Mouse (Mus musculus) retina, embryonic 14.5 days (tissue): Measurements from ENCODE around the gene Usp35.

Experiments used
- DNase-seq: peaks from one replicate; pipeline ENCODE4 v3.0.0-alpha.2; 2015; ENCODE audit warnings: low spot score

The Usp35 gene

DNA sequence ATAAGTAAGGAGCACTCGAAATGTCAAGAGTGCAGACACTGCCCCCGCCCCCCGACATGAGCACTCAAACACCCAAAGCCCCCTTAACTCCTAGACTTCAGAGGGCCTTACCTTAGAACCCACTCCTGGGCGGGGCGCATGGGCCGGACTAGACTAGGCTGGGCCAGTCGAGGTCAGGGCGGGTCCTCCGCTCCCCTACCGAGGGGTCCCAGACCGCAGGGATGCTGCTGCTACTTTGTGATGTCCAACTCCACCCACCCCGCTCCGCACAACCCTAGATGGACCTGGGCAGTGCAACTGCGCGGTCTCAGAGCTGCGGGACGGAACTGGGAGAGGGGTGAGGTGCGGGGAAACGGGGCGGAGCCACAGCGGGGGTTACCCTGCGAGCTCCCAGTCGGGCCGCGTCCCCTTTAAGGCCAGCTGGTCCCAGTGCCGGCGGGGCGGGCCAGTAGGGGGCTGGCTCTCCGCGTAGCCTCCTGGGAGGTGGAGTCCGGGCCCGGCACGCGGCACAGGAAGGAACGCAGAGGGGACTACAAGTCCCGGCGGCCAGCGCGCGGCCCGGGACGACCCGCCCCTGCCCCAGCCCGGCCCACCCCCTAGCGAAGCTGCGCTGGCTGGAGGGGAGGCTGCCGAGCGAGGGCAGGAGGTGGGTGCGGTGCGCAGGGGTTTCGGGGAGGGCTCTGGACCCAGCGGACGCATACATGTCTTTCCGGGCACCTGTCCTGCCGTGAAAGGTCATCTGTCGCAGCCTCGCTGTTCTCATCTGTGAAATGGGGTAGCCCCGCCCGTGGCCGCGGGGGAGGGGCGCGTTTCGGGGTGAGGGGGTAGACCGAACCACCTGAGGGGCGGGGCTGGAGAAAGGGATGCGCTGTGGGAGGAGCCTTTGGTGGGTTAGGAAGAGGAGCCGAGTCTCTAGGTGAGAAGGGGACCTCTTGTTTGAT lies at the start of gene Usp35, which contains the start of gene Kctd21:
Gene Usp35 (minus strand): TSS at position 295 of the 941 bp plus-strand sequence.
Gene Kctd21 (plus strand): TSS at position 602 of the 941 bp plus-strand sequence.
- peak; percentile 94 for DNase-seq

DNA sequence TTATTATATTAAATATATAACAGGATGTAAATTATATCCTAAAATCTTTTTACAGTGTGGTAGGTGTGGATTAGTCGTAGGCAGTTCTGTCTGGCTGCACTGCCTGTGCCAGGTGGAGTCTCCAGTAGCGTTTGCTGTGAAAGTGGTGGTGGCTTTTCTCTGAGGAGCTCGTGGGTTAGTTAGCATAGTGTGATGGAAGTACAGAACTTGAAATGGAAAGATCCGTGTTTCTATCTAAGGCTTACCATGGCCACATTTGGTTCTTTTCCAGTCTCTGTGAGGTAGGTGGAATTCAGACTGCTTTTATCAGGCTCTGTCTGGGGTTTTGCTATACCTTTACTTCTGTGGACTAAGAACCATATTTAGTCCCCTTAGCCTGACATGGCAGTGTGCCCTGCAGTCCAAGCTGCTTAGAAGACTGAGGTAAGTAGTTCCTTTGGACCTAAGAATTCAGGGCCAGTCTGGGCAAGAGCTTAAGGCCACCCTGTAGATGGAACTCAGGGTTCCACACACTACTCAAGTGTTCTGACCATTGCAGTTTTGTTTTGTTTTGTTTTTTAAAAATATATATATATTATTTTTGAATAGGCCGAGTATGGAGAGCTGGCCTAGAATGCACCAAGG lies 48.8 kb upstream of the Usp35 start:
- DNase-seq = no peak

- DNase-seq = no peak
These were observed 47.5 kb upstream of the Usp35 start for GRCm38 (mm10) chr7:97379304-97379703.

DNA sequence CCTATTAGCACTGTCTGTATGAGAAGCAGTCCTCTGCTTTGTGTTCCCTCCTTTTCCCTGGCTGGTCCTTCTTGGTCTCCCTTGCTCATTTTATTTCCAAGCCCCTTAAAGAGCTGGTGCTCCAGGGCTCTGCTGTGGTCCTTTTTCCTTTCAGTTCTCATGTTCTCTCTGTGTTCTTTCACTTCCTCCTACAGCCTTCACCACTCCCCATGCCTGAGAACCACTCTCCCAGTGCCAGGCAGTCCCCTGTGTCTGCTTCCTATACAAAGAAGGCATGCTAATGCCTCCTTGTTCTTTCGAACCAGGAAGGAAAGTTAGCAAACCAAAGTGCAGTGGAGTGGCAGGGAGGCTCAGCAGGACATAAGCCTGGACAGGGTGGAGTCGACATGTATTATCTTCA lies 44.1 kb upstream of the Usp35 start:
- DNase-seq = no peak

- DNase-seq = no peak
These were observed 43.3 kb upstream of the Usp35 start for GRCm38 (mm10) chr7:97375101-97375500.

DNA sequence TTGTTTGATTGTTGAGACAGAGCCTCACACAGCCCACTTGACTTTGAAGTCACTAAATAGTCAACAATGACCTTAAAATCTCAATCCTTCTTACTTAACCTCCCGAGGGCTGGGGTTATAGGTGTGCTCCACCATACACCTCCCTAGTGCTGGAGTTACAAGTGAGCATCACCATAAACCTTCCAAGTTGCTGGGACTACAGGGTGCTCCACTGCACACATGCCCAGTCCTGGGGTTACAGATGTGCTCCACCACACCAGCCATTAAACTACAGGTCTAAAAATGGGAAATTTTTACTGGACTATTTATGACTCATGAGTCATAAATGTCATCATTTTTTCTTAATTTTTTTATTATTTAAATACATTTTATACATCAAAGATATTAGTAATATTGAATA lies 34.1 kb upstream of the Usp35 start:
- no peak for DNase-seq

DNA sequence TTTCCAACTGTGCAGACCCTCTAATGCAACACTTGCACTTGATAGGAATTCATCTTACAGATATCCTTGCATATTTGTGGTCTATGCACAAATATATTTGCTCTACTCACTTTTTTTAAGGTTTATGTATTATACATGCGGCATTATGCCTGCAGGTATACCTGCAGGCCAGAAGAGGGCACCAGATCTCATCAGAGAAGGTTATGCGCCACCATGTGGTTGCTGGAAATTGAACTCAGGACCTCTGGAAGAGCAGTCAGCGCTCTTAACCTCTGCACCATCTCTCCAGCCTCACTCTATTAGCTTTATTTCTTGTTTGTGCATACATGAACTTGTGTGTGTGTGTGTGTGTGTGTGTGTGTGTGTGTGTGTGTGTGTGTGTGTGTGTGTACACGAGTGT lies 29.6 kb upstream of the Usp35 start:
- DNase-seq = peak; percentile 53

GRCm38 (mm10) chr7:97360955-97361354 lies 29.1 kb upstream of the Usp35 start:
- no peak for DNase-seq

GRCm38 (mm10) chr7:97360166-97360565 lies 28.3 kb upstream of the Usp35 start:
- no peak for DNase-seq

DNA sequence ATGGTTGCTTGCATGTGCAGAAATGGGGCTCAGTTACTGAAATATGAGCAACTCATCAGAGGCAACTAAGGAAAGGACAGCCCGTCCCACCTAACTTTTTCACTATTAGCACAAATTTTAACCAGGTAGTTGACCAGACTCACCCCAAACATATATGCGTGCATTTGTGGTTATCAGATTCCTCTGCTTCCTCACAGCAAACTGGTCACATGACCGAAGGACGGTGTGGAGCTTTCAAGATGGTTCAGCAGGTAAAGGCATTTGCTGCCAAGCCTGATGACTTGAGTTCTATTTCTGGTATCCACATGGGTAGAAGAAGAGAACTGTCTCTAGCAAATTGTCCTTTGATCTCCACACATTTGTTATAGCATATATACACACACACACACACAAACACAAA lies 26.5 kb upstream of the Usp35 start:
- no peak for DNase-seq

- no peak for DNase-seq
These were observed 26.0 kb upstream of the Usp35 start for GRCm38 (mm10) chr7:97357840-97358239.

- no peak for DNase-seq
These were observed 25.1 kb upstream of the Usp35 start for GRCm38 (mm10) chr7:97356875-97357276.

- no peak for DNase-seq
These were observed 24.4 kb upstream of the Usp35 start for GRCm38 (mm10) chr7:97356253-97356652.

- DNase-seq = no peak
These were observed 23.4 kb upstream of the Usp35 start for GRCm38 (mm10) chr7:97355068-97355841.

DNA sequence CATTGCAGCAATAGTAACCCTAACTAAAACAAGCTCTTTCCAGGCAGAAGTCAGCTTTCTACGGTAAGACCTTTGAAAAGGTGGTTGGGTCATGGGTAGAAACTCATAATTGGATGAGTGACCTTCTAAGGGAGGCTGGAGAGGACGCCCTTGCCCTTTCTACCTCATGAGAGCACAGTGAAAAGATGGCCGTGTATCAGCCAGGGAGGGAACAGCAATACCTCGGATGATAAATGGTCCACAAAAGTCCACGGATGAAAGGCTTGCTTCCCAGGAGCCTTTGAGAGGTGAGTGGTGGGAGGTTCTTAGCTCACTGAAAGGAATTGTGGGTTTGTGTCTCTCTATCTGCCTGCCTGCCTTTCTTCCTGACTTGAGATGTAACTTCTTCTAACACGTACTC lies 21.5 kb upstream of the Usp35 start:
- no peak for DNase-seq

DNA sequence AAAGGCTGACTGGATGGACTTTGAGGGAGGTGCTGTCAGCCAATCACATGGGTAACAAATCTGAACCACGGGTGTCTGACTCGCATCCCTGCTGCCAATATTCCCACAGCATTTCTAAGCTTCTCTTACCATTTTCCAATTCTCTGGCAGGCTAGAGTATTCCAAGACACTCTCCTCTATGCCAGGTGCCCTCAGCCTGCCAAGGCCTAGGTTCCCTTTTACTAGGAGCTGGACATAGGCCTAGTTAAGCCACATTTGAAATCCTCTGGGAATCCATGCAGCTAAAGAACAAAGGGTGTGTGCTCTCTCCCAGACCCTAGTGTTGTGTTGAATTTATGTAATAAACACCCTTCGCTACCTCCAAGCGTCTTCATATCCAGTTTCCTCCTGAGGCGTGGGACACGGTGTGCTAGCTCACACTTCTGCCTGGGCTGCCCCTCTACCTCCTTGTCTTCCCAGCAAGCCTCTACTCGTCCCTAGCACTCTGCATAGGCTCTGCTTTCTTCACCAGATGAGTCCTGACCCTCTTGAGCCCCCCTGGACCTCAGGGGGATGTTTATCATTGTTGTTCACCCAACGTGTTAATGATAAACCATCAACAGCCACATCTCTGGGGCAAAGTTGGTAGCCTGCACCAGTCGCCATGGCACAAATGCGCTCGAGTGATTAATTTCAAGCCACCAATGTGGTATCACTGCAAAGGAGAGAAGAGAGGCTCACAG lies 20.1 kb upstream of the Usp35 start:
- DNase-seq = no peak

DNA sequence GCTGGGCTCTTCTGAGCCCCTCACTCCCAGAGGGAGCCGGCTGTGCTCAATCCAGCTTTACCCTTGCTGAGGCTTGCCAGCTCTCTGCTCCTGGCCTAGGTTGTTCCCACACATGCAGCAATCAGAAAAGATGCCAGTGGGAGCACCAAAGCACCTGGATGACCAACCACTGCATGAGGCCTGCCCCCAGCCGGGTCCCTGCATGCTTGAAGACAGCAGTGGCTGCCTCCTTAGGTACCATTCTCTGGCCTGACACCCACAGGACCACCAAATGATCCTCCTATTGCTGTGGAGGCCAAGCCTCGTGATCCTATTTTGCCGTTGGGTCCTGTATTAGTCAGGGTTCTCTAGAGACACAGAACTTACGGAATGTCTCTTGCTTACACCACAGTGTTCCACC lies 19.1 kb upstream of the Usp35 start:
- no peak for DNase-seq

DNA sequence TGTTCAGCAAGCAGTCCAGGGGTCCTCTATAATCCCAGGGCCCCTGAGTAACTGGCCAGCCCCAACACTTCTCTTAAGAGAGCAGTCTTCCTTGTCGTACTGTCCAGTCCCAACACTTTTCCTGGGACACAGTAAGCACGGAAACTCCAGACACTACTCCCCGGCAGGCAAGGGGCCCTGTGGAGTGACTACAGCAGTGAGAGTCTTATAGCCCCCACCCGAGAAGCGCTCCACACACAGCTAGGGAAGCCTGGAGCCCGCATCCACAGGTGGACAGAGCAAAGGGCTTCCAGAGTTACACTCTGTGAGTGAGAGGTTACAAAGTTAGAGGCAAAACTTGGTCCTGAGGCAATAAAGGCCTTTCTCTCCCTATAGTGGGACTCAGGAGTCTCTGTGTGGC lies 17.6 kb upstream of the Usp35 start:
- no peak for DNase-seq

GRCm38 (mm10) chr7:97348836-97349235 lies 17.0 kb upstream of the Usp35 start:
- DNase-seq = no peak

- DNase-seq = no peak
These were observed 16.5 kb upstream of the Usp35 start for GRCm38 (mm10) chr7:97348318-97348717.

DNA sequence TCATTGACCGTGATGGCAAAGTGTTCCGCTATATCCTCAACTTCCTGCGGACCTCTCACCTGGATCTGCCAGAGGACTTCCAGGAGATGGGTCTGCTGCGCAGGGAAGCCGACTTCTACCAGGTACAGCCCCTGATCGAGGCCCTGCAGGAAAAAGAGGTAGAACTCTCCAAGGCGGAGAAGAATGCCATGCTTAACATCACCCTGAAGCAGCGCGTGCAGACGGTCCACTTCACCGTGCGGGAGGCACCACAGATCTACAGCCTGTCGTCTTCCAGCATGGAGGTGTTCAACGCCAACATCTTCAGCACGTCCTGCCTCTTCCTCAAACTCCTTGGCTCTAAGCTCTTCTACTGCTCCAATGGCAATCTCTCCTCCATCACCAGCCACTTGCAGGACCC lies 15.6 kb upstream of the Usp35 start:
- DNase-seq = no peak

DNA sequence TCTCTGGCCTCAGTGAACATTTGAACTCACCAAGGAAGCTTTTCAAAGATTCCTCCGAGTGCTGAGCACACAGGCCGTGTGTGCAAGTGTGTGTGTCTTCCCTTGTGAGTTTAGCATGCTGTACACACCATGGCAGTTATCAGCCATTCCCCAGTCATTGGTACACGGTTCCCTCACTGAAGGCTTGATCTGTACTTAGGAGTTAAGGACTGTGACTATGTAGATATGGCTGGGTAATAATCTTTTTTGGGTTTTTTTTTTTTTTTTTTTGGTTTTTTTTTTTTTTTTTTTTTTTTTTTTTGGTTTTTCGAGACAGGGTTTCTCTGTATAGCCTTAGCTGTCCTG lies 15.0 kb upstream of the Usp35 start:
- DNase-seq = no peak
